Mouse (Mus musculus) bone marrow, adult 2 months (tissue): ENCODE results near the gene Edn1. TPM values are rescaled to one million over a fixed set of nuclear protein-coding genes. Genes with fewer than 3 reads are reported as not detected.

Experiments used
- H3K27ac ChIP-seq: fragments of 200-500 bp; 2 replicates; pipeline ENCODE4 v1.5.1; 2012; ENCODE audit warnings: low read depth, mild to moderate bottlenecking, control low read depth, inconsistent platforms, low read length; ENCODE audit not compliant: control insufficient read depth, poor library complexity, insufficient read depth
- H3K4me1 ChIP-seq: fragments of 200-500 bp; 2 replicates; pipeline ENCODE4 v1.6.1; 2011; ENCODE audit warnings: low read length; ENCODE audit not compliant: control insufficient read depth, insufficient read depth
- H3K4me3 ChIP-seq: fragments of 200-500 bp; replicated peaks from 2 replicates; pipeline ENCODE3; 2011; ENCODE audit warnings: mild to moderate bottlenecking, low read depth, low read length, control low read depth; ENCODE audit not compliant: control insufficient read depth
- CTCF ChIP-seq: fragments of 200-500 bp; IDR thresholded peaks from 2 replicates; pipeline ENCODE4 v1.5.1; 2011; ENCODE audit warnings: low read length, control low read depth; ENCODE audit not compliant: control insufficient read depth, insufficient read depth
- POLR2A ChIP-seq: fragments of 200-500 bp; IDR thresholded peaks from 2 replicates; pipeline ENCODE4 v1.6.1; 2011; ENCODE audit warnings: low read depth, mild to moderate bottlenecking, control low read depth, low read length, borderline replicate concordance; ENCODE audit not compliant: control insufficient read depth
- WGBS: fragments of 180-500 bp; shearing (Covaris S2); methylation state at CpG from one replicate; pipeline ENCODE4 v1.1.7; 2018; 5-methylcytosine and 5-hydroxymethylcytosine counted together
- polyA plus RNA-seq: library from polyadenylated mRNA; stranded (reverse); fragments of >200 nt; gene quantifications from 2 replicates; pipeline ENCODE4 v1.2.4, GENCODE M21; 2011; ENCODE audit warnings: low replicate concordance; ENCODE audit not compliant: missing spikeins, insufficient read depth, insufficient read length

Edn1 gene
- polyA plus RNA-seq, 1 experiment = not detected

GRCm38 (mm10) chr13:42306870-42307800 lies 5.9 kb downstream of the Edn1 start:
- no peak overlapping the region for H3K27ac ChIP-seq
- WGBS = 74% methylated on average over 14 of the region's 14 CpGs
- no peak overlapping the region for H3K4me3 ChIP-seq
- H3K4me1 ChIP-seq = no peaks in the 10 kb centered on the region
- TF ChIP-seq POLR2A (no peak), CTCF (no peak)

GRCm38 (mm10) chr13:42308368-42309103 lies 7.3 kb downstream of the Edn1 start:
- Histone ChIP-seq H3K4me3 (no peak overlapping the region), H3K4me1 (no peaks in the 10 kb centered on the region), H3K27ac (no peak overlapping the region)
- WGBS = 89% methylated on average over 16 of the region's 16 CpGs
- no peak for TF ChIP-seq POLR2A
- TF ChIP-seq CTCF = no peak

GRCm38 (mm10) chr13:42309804-42310203 lies 8.5 kb downstream of the Edn1 start:
- H3K27ac ChIP-seq = no peak overlapping the region
- H3K4me3 ChIP-seq = no peak overlapping the region
- WGBS = 36% methylated on average over 11 of the region's 11 CpGs
- TF ChIP-seq POLR2A = no peak
- no peak for TF ChIP-seq CTCF
- H3K4me1 ChIP-seq = no peaks in the 10 kb centered on the region

GRCm38 (mm10) chr13:42315628-42316027 lies 14.4 kb downstream of the Edn1 start:
- 4% methylated on average over 1 of the region's 1 CpGs for WGBS
- TF ChIP-seq POLR2A (no peak), CTCF (no peak)
- H3K4me1 ChIP-seq = no peaks in the 10 kb centered on the region
- H3K27ac ChIP-seq = no peak overlapping the region
- no peak overlapping the region for H3K4me3 ChIP-seq

- no peak for TF ChIP-seq POLR2A
- TF ChIP-seq CTCF = no peak
- Histone ChIP-seq H3K27ac (no peak overlapping the region), H3K4me1 (no peaks in the 10 kb centered on the region), H3K4me3 (no peak overlapping the region)
- WGBS = 86% methylated on average over 4 of the region's 4 CpGs
Measured at GRCm38 (mm10) chr13:42317808-42318207, 16.5 kb downstream of the Edn1 start.

- WGBS = 20% methylated on average over 2 of the region's 2 CpGs
- no peak overlapping the region for H3K4me3 ChIP-seq
- peaks cover 1% of the 10 kb centered on the region; the same call in 1 of the 2 replicates for H3K4me1 ChIP-seq
- TF ChIP-seq POLR2A (no peak), CTCF (no peak)
- no peak overlapping the region for H3K27ac ChIP-seq
Measured at GRCm38 (mm10) chr13:42328576-42328975, 27.3 kb downstream of the Edn1 start.

GRCm38 (mm10) chr13:42331104-42331503 lies 29.8 kb downstream of the Edn1 start:
- peaks cover 1% of the 10 kb centered on the region; the same call in 1 of the 2 replicates for H3K4me1 ChIP-seq
- no peak overlapping the region for H3K4me3 ChIP-seq
- TF ChIP-seq POLR2A (no peak), CTCF (no peak)
- H3K27ac ChIP-seq = no peak overlapping the region
- 14% methylated on average over 2 of the region's 2 CpGs for WGBS

GRCm38 (mm10) chr13:42334981-42335380 lies 33.7 kb downstream of the Edn1 start:
- TF ChIP-seq CTCF (no peak), POLR2A (no peak)
- Histone ChIP-seq H3K4me1 (no peaks in the 10 kb centered on the region), H3K27ac (no peak overlapping the region), H3K4me3 (no peak overlapping the region)
- 83% methylated on average over 3 of the region's 3 CpGs for WGBS

GRCm38 (mm10) chr13:42336414-42336813 lies 35.1 kb downstream of the Edn1 start:
- Histone ChIP-seq H3K27ac (no peak overlapping the region), H3K4me1 (no peaks in the 10 kb centered on the region), H3K4me3 (no peak overlapping the region)
- TF ChIP-seq CTCF (no peak), POLR2A (no peak)
- WGBS = 52% methylated on average over 4 of the region's 4 CpGs
